Mouse (Mus musculus) erythroblast, embryonic 14.5 days (primary cell): ENCODE results near the gene Nmnat1. TPM values are rescaled to one million over a fixed set of nuclear protein-coding genes. Genes with fewer than 3 reads are reported as not detected.

Experiments used
- H3K27me3 ChIP-seq: 2 replicates; pipeline ENCODE4 v1.6.1; 2012; ENCODE audit warnings: inconsistent platforms; ENCODE audit not compliant: control insufficient read depth
- H3K36me3 ChIP-seq: 2 replicates; pipeline ENCODE4 v1.6.1; 2012; ENCODE audit warnings: mild to moderate bottlenecking, inconsistent platforms; ENCODE audit not compliant: control insufficient read depth
- H3K4me1 ChIP-seq: 2 replicates; pipeline ENCODE4 v1.6.1; 2012; ENCODE audit warnings: inconsistent platforms; ENCODE audit not compliant: control insufficient read depth
- H3K4me3 ChIP-seq: replicated peaks from 2 replicates; pipeline ENCODE3; 2012; ENCODE audit warnings: moderate library complexity, mild to moderate bottlenecking, inconsistent platforms
- H3K9me3 ChIP-seq: 2 replicates; pipeline ENCODE4 v1.6.1; 2012; ENCODE audit warnings: low read length, inconsistent platforms, mixed read lengths; ENCODE audit not compliant: control insufficient read depth
- GATA1 ChIP-seq: IDR thresholded peaks from 2 replicates; pipeline ENCODE4 v1.6.1; 2012; ENCODE audit warnings: low read length, inconsistent platforms, mixed read lengths
- TAL1 ChIP-seq: IDR thresholded peaks from 3 replicates; pipeline ENCODE4 v1.6.1; 2012; ENCODE audit warnings: low read length, inconsistent platforms, mixed read lengths
- polyA plus RNA-seq: library from polyadenylated mRNA; stranded (reverse); fragments of >175 nt; gene quantifications from 2 replicates; pipeline ENCODE4 v1.2.3, GENCODE M21; 2012

Nmnat1 gene
- 0.10 and 0.17 TPM in 2 replicates for polyA plus RNA-seq

- TF ChIP-seq GATA1 = no peak
- TF ChIP-seq TAL1 = no peak
- H3K4me3 ChIP-seq = peak within 1 kb of the TSS; percentile 92
- no peaks in the 10 kb centered on the region for H3K9me3 ChIP-seq
- H3K4me1 ChIP-seq = peaks cover 27% of the 10 kb centered on the region
- peaks cover 37% of the 10 kb centered on the region for H3K36me3 ChIP-seq
- no peaks in the 10 kb centered on the region for H3K27me3 ChIP-seq
These were observed at the start of gene Nmnat1, which contains the start of gene Lzic for GRCm38 (mm10) chr4:149485053-149485824. Gene Nmnat1, minus strand, starts transcription at chr4:149485202. Gene Lzic, plus strand, starts transcription at chr4:149485229.

GRCm38 (mm10) chr4:149529691-149530090 lies 44.7 kb upstream of the Nmnat1 start:
- Histone ChIP-seq H3K36me3 (no peaks in the 10 kb centered on the region), H3K27me3 (no peaks in the 10 kb centered on the region), H3K4me3 (no peak overlapping the region), H3K4me1 (no peaks in the 10 kb centered on the region), H3K9me3 (no peaks in the 10 kb centered on the region)
- TF ChIP-seq TAL1 (no peak), GATA1 (no peak)

- no peak overlapping the region for H3K4me3 ChIP-seq
- no peaks in the 10 kb centered on the region for H3K36me3 ChIP-seq
- TF ChIP-seq GATA1 (no peak), TAL1 (no peak)
- H3K4me1 ChIP-seq = no peaks in the 10 kb centered on the region
- no peaks in the 10 kb centered on the region for H3K9me3 ChIP-seq
- H3K27me3 ChIP-seq = no peaks in the 10 kb centered on the region
These were observed 42.8 kb upstream of the Nmnat1 start for GRCm38 (mm10) chr4:149527621-149528354.

- no peaks in the 10 kb centered on the region for H3K36me3 ChIP-seq
- no peak for TF ChIP-seq TAL1
- H3K27me3 ChIP-seq = no peaks in the 10 kb centered on the region
- no peaks in the 10 kb centered on the region for H3K9me3 ChIP-seq
- no peak overlapping the region for H3K4me3 ChIP-seq
- no peaks in the 10 kb centered on the region for H3K4me1 ChIP-seq
These were observed 41.3 kb upstream of the Nmnat1 start for GRCm38 (mm10) chr4:149526330-149526729.

- Histone ChIP-seq H3K9me3 (no peaks in the 10 kb centered on the region), H3K4me3 (no peak overlapping the region), H3K27me3 (no peaks in the 10 kb centered on the region), H3K4me1 (no peaks in the 10 kb centered on the region), H3K36me3 (no peaks in the 10 kb centered on the region)
- TF ChIP-seq TAL1 = no peak
- TF ChIP-seq GATA1 = no peak
These were observed 40.8 kb upstream of the Nmnat1 start for GRCm38 (mm10) chr4:149525811-149526210.

GRCm38 (mm10) chr4:149525170-149525569 lies 40.2 kb upstream of the Nmnat1 start:
- Histone ChIP-seq H3K27me3 (peaks cover 3% of the 10 kb centered on the region), H3K9me3 (no peaks in the 10 kb centered on the region), H3K4me1 (no peaks in the 10 kb centered on the region), H3K36me3 (no peaks in the 10 kb centered on the region), H3K4me3 (no peak overlapping the region)
- TF ChIP-seq GATA1 = no peak
- no peak for TF ChIP-seq TAL1

GRCm38 (mm10) chr4:149523961-149524360 lies 39.0 kb upstream of the Nmnat1 start:
- Histone ChIP-seq H3K36me3 (no peaks in the 10 kb centered on the region), H3K4me3 (no peak overlapping the region), H3K4me1 (peaks cover under 1% of the 10 kb centered on the region; the same call in 1 of the 2 replicates), H3K9me3 (no peaks in the 10 kb centered on the region), H3K27me3 (peaks cover 14% of the 10 kb centered on the region)
- TF ChIP-seq TAL1 (no peak), GATA1 (no peak)

- H3K4me3 ChIP-seq = no peak overlapping the region
- peaks cover 2% of the 10 kb centered on the region; the same call in 1 of the 2 replicates for H3K9me3 ChIP-seq
- no peak for TF ChIP-seq TAL1
- TF ChIP-seq GATA1 = no peak
- no peaks in the 10 kb centered on the region for H3K36me3 ChIP-seq
- peaks cover 17% of the 10 kb centered on the region for H3K4me1 ChIP-seq
- H3K27me3 ChIP-seq = peaks cover 21% of the 10 kb centered on the region
These were observed 36.3 kb upstream of the Nmnat1 start for GRCm38 (mm10) chr4:149521258-149521657.
